Mouse (Mus musculus): ENCODE results near the gene Zfp3. TPM values are rescaled to one million over a fixed set of nuclear protein-coding genes. Genes with fewer than 3 reads are reported as not detected.

Zfp3 gene
- polyA plus RNA-seq, 1 experiment: 1.7 TPM

DNA sequence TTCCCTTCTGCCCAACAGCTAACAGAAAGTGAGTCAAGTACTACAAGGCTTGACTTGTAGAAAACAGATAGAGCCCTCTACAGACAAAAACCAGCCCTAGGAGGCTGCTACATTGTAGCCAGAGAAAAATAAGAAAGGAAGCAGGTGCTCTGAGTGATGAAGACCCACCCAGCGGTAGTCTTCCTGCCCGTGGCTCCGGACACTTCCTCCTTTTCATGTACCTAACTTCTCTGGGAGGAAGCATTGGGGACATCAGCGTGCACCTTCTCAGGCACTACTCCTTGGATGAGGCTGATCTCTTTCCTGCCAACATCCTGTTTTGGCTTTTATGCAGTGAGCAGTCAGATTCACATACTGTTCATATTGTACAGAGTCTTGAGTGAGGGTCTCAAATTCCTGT, 42.7 kb downstream of the Zfp3 start:
- WGBS: 72% methylated on average over 4 of the region's 4 CpGs
- no peaks in the 10 kb centered on the region for H3K36me3 ChIP-seq (ENCODE audit: control insufficient read depth, insufficient read depth, low read length)
- H3K27ac ChIP-seq (ENCODE audit: insufficient read depth, low read depth, low read length): no peak overlapping the region
- no peaks in the 10 kb centered on the region for H3K27me3 ChIP-seq (replicated peaks; ENCODE audit: control insufficient read depth, insufficient read depth, low read length)
- DNase-seq: no peak
- H3K4me3 ChIP-seq (ENCODE audit: insufficient read depth, low read depth, low read length): no peak overlapping the region
- TF ChIP-seq POLR2A (IDR thresholded peaks at IDR 0.05; ENCODE audit: low read depth, low read length): no peak
- no peak for TF ChIP-seq CTCF (conservative IDR thresholded peaks at IDR 0.05; ENCODE audit: insufficient read depth, insufficient read length, low read depth, low read length)
- no peaks in the 10 kb centered on the region for H3K4me1 ChIP-seq (ENCODE audit: control insufficient read depth, insufficient read depth, low read length)

DNA sequence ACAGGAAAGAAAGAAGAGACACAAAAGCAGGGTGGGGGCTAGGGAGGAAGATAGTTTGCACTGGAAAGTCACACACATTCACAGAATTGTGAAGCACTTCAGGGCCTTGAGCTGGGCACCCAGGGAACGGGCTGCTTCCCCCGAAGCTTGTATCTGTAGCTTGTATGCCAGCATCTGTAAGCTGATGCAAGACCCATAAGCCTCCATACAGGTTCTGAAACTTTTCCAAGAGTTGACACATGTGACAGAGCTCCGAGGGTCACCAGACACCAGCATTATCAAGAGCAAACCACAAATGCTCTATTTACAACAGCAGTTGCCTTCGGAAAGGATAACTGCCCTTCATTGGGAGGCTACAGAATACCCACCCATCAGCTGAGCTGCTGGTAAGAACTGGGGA, 43.6 kb downstream of the Zfp3 start:
- H3K4me3 ChIP-seq (ENCODE audit: insufficient read depth, low read depth, low read length): no peak overlapping the region
- 85% methylated on average over 4 of the region's 4 CpGs for WGBS
- no peaks in the 10 kb centered on the region for H3K36me3 ChIP-seq (ENCODE audit: control insufficient read depth, insufficient read depth, low read length)
- TF ChIP-seq POLR2A (IDR thresholded peaks at IDR 0.05; ENCODE audit: low read depth, low read length): no peak
- no peak for TF ChIP-seq CTCF (conservative IDR thresholded peaks at IDR 0.05; ENCODE audit: insufficient read depth, insufficient read length, low read depth, low read length)
- H3K27ac ChIP-seq (ENCODE audit: insufficient read depth, low read depth, low read length): no peak overlapping the region
- H3K4me1 ChIP-seq (ENCODE audit: control insufficient read depth, insufficient read depth, low read length): no peaks in the 10 kb centered on the region
- H3K27me3 ChIP-seq (replicated peaks; ENCODE audit: control insufficient read depth, insufficient read depth, low read length): no peaks in the 10 kb centered on the region
- DNase-seq: no peak

DNA sequence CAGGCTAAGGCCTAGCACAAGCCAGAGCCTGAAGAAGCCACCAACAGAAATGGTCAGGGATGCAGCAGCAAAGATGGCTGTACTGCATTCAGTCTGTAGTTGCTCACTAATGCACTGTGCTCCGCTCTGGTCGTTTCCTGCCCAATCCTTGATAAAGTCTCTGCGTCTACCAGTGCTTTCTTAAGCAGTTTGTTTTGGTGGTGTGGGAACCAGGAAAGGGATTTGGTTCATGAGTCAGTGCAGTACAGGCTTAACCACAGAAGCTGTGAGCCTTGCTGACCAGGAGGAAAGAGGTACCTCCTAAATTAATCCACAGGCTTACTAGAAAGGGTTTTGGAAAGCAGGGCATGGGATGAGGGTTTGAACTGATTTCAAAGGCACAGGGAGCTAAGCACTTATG, 44.1 kb downstream of the Zfp3 start:
- H3K27me3 ChIP-seq (replicated peaks; ENCODE audit: control insufficient read depth, insufficient read depth, low read length): no peaks in the 10 kb centered on the region
- no peak for TF ChIP-seq CTCF (conservative IDR thresholded peaks at IDR 0.05; ENCODE audit: insufficient read depth, insufficient read length, low read depth, low read length)
- TF ChIP-seq POLR2A (IDR thresholded peaks at IDR 0.05; ENCODE audit: low read depth, low read length): no peak
- 75% methylated on average over 3 of the region's 3 CpGs for WGBS
- H3K4me1 ChIP-seq (ENCODE audit: control insufficient read depth, insufficient read depth, low read length): no peaks in the 10 kb centered on the region
- H3K27ac ChIP-seq (ENCODE audit: insufficient read depth, low read depth, low read length): no peak overlapping the region
- no peaks in the 10 kb centered on the region for H3K36me3 ChIP-seq (ENCODE audit: control insufficient read depth, insufficient read depth, low read length)
- H3K4me3 ChIP-seq (ENCODE audit: insufficient read depth, low read depth, low read length): no peak overlapping the region
- DNase-seq: no peak

DNA sequence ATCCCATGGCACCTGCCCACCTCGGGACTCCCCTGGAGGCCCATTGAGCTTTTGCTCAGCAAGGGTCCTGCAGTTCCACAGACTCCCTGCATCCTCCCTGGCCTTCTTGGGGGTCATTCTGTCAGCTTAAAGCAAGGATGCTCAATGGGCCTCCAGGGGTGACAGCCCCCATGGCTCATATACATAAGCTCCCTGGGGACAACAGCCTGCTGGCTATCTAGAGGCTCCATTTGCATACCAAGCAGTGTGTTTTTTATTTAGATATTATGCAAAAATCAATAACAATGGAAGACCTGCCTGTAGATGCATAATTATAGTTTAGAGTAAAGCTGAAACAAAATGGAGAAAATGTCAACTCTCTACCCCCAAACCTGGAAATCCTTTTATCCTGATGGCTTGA, 45.0 kb downstream of the Zfp3 start:
- no peak for DNase-seq
- TF ChIP-seq CTCF (conservative IDR thresholded peaks at IDR 0.05; ENCODE audit: insufficient read depth, insufficient read length, low read depth, low read length) (no peak), POLR2A (IDR thresholded peaks at IDR 0.05; ENCODE audit: low read depth, low read length) (no peak)
- H3K27ac ChIP-seq (ENCODE audit: insufficient read depth, low read depth, low read length): no peak overlapping the region
- H3K27me3 ChIP-seq (replicated peaks; ENCODE audit: control insufficient read depth, insufficient read depth, low read length): no peaks in the 10 kb centered on the region
- H3K4me1 ChIP-seq (ENCODE audit: control insufficient read depth, insufficient read depth, low read length): no peaks in the 10 kb centered on the region
- 37% methylated on average over 1 of the region's 1 CpGs for WGBS
- no peaks in the 10 kb centered on the region for H3K36me3 ChIP-seq (ENCODE audit: control insufficient read depth, insufficient read depth, low read length)
- H3K4me3 ChIP-seq (ENCODE audit: insufficient read depth, low read depth, low read length): no peak overlapping the region

DNA sequence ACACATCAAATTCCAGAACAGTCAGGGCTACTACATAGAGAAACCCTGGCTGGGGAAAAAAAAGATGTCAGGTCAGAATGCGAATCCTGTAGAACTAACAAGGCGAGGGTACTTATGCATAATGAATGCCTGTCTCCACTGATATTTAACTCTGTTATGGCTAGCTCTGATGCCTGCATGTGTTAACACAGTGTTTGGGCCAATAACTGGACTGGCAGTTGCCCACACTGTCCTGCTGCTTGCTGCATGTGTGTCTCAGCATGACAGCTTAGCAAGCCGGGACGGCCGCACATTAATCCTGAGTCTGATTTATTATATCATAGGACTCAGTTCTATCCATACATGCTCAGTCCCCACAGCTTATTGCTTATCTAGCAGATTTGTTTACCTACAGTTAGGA, 47.0 kb downstream of the Zfp3 start:
- H3K36me3 ChIP-seq (ENCODE audit: control insufficient read depth, insufficient read depth, low read length): no peaks in the 10 kb centered on the region
- H3K27ac ChIP-seq (ENCODE audit: insufficient read depth, low read depth, low read length): no peak overlapping the region
- DNase-seq: no peak
- no peak overlapping the region for H3K4me3 ChIP-seq (ENCODE audit: insufficient read depth, low read depth, low read length)
- no peaks in the 10 kb centered on the region for H3K27me3 ChIP-seq (replicated peaks; ENCODE audit: control insufficient read depth, insufficient read depth, low read length)
- 79% methylated on average over 5 of the region's 5 CpGs for WGBS
- TF ChIP-seq POLR2A (IDR thresholded peaks at IDR 0.05; ENCODE audit: low read depth, low read length): no peak
- no peaks in the 10 kb centered on the region for H3K4me1 ChIP-seq (ENCODE audit: control insufficient read depth, insufficient read depth, low read length)

DNA sequence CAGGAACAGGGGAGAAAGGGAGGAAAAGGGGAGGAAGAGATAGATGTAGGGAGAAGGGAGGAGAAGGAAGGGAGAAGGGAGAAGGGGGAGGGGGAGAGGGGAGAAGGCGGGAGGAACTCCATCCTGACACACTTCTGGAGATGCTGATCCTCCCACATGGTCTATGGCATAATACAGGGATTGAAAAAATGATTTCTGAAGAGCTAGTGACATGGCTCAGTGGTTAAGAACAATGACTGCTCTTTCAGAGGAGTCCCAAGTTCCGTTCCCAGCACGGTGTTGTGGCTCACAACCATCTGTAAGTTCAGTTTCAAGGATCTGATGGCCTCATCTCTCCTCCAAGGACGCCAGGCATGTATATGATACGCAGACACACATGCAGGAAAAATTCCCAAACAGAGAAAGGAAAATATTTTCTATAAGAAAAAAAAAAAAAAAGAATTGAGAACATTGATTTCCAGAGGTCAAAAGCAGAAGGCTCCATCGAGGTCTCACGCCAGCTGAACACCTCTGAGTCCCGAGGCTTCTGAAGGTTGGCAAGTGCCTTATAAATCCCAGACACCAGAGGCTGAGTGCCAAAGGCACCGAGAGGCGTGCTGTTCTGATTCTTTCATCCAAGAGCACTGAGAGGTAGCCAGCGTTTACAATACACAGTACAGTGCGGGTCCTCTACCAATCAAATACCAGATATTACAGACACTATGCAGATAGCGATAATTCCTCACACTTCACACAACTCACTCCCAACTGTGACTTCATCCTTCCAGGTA, 47.6 kb downstream of the Zfp3 start:
- no peaks in the 10 kb centered on the region for H3K36me3 ChIP-seq (ENCODE audit: control insufficient read depth, insufficient read depth, low read length)

DNA sequence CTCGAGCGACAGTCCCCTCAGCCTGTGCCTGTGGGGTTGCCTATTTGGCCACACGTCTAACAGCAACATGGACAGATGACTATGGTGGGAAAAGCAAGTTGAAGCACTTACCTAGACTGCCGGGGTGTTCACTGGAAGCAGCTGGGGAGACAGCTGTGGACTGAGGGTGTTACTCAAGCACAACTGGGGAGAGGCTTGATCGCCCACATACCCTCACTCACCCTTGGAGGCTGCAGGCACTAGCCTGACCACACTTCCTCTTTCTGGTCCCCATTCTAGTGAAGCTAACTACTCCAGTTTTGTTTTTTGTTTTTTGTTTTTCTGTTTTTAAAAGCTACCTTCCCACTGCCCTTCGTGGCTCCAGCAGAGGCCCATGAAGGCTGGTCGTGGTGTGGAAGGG, 48.4 kb downstream of the Zfp3 start, which contains the start of gene Scimp:
Gene Scimp, minus strand, starts transcription at position 222 of the 400 bp plus-strand sequence.
- TF ChIP-seq POLR2A (IDR thresholded peaks at IDR 0.05; ENCODE audit: low read depth, low read length) (no peak), CTCF (conservative IDR thresholded peaks at IDR 0.05; ENCODE audit: insufficient read depth, insufficient read length, low read depth, low read length) (no peak)
- no peak for DNase-seq
- Histone ChIP-seq H3K36me3 (ENCODE audit: control insufficient read depth, insufficient read depth, low read length) (no peaks in the 10 kb centered on the region), H3K4me3 (ENCODE audit: insufficient read depth, low read depth, low read length) (no peak within 1 kb of the TSS), H3K27me3 (replicated peaks; ENCODE audit: control insufficient read depth, insufficient read depth, low read length) (no peaks in the 10 kb centered on the region), H3K4me1 (ENCODE audit: control insufficient read depth, insufficient read depth, low read length) (no peaks in the 10 kb centered on the region), H3K27ac (ENCODE audit: insufficient read depth, low read depth, low read length) (no peak within 1 kb of the TSS)
- 82% methylated on average over 7 of the region's 7 CpGs for WGBS

More for the DNA sequence above, 47.6 kb downstream of the Zfp3 start:
- H3K27me3 ChIP-seq (replicated peaks; ENCODE audit: control insufficient read depth, insufficient read depth, low read length): no peaks in the 10 kb centered on the region
- WGBS: 74% methylated on average over 13 of the region's 13 CpGs
- H3K4me3 ChIP-seq (ENCODE audit: insufficient read depth, low read depth, low read length): no peak overlapping the region
- H3K27ac ChIP-seq (ENCODE audit: insufficient read depth, low read depth, low read length): no peak overlapping the region
- no peak for DNase-seq
- TF ChIP-seq POLR2A (IDR thresholded peaks at IDR 0.05; ENCODE audit: low read depth, low read length): no peak
- TF ChIP-seq CTCF (conservative IDR thresholded peaks at IDR 0.05; ENCODE audit: insufficient read depth, insufficient read length, low read depth, low read length): no peak
- H3K4me1 ChIP-seq (ENCODE audit: control insufficient read depth, insufficient read depth, low read length): no peaks in the 10 kb centered on the region
